Mouse (Mus musculus) lung, postnatal 0 days (tissue): Measurements from ENCODE around the gene Sgsm2.

Experiments used
- CTCF ChIP-seq: IDR thresholded peaks from 2 replicates; pipeline ENCODE4 v1.5.1; 2016; ENCODE audit warnings: antibody characterized with exemption, mild to moderate bottlenecking
- EP300 ChIP-seq: IDR thresholded peaks from 2 replicates; pipeline ENCODE4 v1.6.1; 2016; ENCODE audit warnings: antibody characterized with exemption, mild to moderate bottlenecking, control low read depth

- TF ChIP-seq CTCF (no peak), EP300 (no peak)
Observed at GRCm38 (mm10) chr11:74843761-74844160, 53.1 kb downstream of the Sgsm2 start.
